ENCODE assay signal across 15 mouse cellular contexts in the genomic region with DNA sequence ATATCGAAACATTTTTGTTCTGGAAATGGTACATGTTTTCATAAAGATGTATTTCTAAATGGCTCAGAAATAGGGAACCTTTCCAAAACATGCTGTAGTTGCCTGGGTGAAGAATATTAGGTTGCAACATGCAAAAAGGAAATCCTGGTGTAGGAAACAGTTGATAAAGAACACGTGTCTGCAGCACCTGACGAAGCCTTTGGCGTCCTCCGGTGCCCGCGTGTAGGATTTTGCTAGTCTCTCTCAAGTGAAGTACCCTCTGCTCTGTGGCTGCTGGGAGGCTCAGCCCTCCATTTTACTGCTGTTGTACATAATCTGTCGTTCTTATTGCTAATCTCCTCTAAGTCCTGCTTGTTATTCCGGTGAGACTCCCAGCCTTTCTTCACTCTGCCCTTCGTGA.
A peak's percentile ranks its signal among the peaks of the same experiment; 100 is the strongest.
DNase-seq lines count a peak whose midpoint lies in the region; ATAC-seq and TF ChIP-seq lines count a peak whose summit lies in the region.
"Had no signal": no experiment of that assay in that cellular context is flagged by ENCODE, and none has a peak within 500 bp of the region (broad histone marks: within the 10 kb centered on the region; RNA-seq: fewer than 3 reads in every experiment).

No protein-coding gene starts in this region.

- ATAC-seq in hindbrain, postnatal 0 days, result 0 out of 2 replicates have a peak, but pooled peaks have one; percentile 38
- ATAC-seq in forebrain, embryonic 16.5 days, result no peak
- peak; percentile 56; the same call in 1 of the 2 replicates for ATAC-seq in midbrain, embryonic 16.5 days

- 0 out of 2 replicates have a peak overlapping the region, but pooled peaks have one; percentile 23 for H3K4me2 ChIP-seq in hindbrain, postnatal 0 days (ENCODE audit: low read depth, low read length)
- peak overlapping the region; percentile 25 for H3K4me2 ChIP-seq in forebrain, embryonic 16.5 days (ENCODE audit: low read length)
- peak overlapping the region; percentile 47 for H3K4me2 ChIP-seq in midbrain, embryonic 16.5 days (ENCODE audit: low read length)

- no peaks in the 10 kb centered on the region for H3K27me3 ChIP-seq in hindbrain, postnatal 0 days (ENCODE audit: insufficient read depth, low read length)
- no peaks in the 10 kb centered on the region for H3K27me3 ChIP-seq in hindbrain, embryonic 10.5 days (ENCODE audit: insufficient read depth, poor library complexity, severe bottlenecking)
- no peaks in the 10 kb centered on the region for H3K27me3 ChIP-seq in forebrain, embryonic 16.5 days (replicated peaks; ENCODE audit: control insufficient read depth, insufficient read depth, low read length)
- H3K27me3 ChIP-seq in midbrain, embryonic 16.5 days (ENCODE audit: control insufficient read depth, insufficient read depth, low read depth, low read length), result no peaks in the 10 kb centered on the region
- no peaks in the 10 kb centered on the region for H3K27me3 ChIP-seq in limb, embryonic 10.5 days (ENCODE audit: low read depth, poor library complexity, severe bottlenecking)

- H3K27ac ChIP-seq in hindbrain, postnatal 0 days, result no peak overlapping the region
- H3K27ac ChIP-seq in hindbrain, embryonic 10.5 days, result no peak overlapping the region
- H3K27ac ChIP-seq in forebrain, embryonic 16.5 days (ENCODE audit: low read length), result 0 out of 2 replicates have a peak overlapping the region, but pooled peaks have one; percentile 56
- 0 out of 2 replicates have a peak overlapping the region, but pooled peaks have one; percentile 4 for H3K27ac ChIP-seq in midbrain, embryonic 16.5 days (ENCODE audit: low read length)
- no peak overlapping the region for H3K27ac ChIP-seq in limb, embryonic 10.5 days

- H3K4me1 ChIP-seq in hindbrain, postnatal 0 days (ENCODE audit: insufficient read depth, low read length), result no peaks in the 10 kb centered on the region; the same call in 1 of the 2 replicates
- H3K4me1 ChIP-seq in hindbrain, embryonic 10.5 days (replicated peaks), result 0 out of 2 replicates have a peak, but pooled peaks cover 7% of the 10 kb centered on the region
- peaks cover 16% of the 10 kb centered on the region for H3K4me1 ChIP-seq in forebrain, embryonic 16.5 days (replicated peaks; ENCODE audit: control insufficient read depth, insufficient read depth, low read length)
- H3K4me1 ChIP-seq in midbrain, embryonic 16.5 days (ENCODE audit: control insufficient read depth, insufficient read depth, low read length), result peaks cover 13% of the 10 kb centered on the region; the same call in 1 of the 2 replicates
- no peaks in the 10 kb centered on the region for H3K4me1 ChIP-seq in limb, embryonic 10.5 days

- no peaks in the 10 kb centered on the region for H3K36me3 ChIP-seq in hindbrain, postnatal 0 days (ENCODE audit: insufficient read depth, low read length)
- H3K36me3 ChIP-seq in hindbrain, embryonic 10.5 days, result no peaks in the 10 kb centered on the region
- H3K36me3 ChIP-seq in forebrain, embryonic 16.5 days (ENCODE audit: control insufficient read depth, insufficient read depth), result no peaks in the 10 kb centered on the region
- no peaks in the 10 kb centered on the region for H3K36me3 ChIP-seq in midbrain, embryonic 16.5 days (ENCODE audit: control insufficient read depth, insufficient read depth, low read length)
- no peaks in the 10 kb centered on the region for H3K36me3 ChIP-seq in limb, embryonic 10.5 days

- no peak overlapping the region for H3K9ac ChIP-seq in hindbrain, postnatal 0 days (replicated peaks; ENCODE audit: low read length)
- H3K9ac ChIP-seq in forebrain, embryonic 16.5 days (replicated peaks; ENCODE audit: low read depth, low read length), result no peak overlapping the region
- H3K9ac ChIP-seq in midbrain, embryonic 16.5 days (ENCODE audit: low read depth, low read length), result 0 out of 2 replicates have a peak overlapping the region, but pooled peaks have one; percentile 22

- H3K9me3 ChIP-seq in hindbrain, postnatal 0 days (ENCODE audit: low read length), result no peaks in the 10 kb centered on the region
- H3K9me3 ChIP-seq in hindbrain, embryonic 10.5 days, result no peaks in the 10 kb centered on the region
- no peaks in the 10 kb centered on the region for H3K9me3 ChIP-seq in forebrain, embryonic 16.5 days (ENCODE audit: control insufficient read depth, low read length)
- no peaks in the 10 kb centered on the region for H3K9me3 ChIP-seq in midbrain, embryonic 16.5 days (replicated peaks; ENCODE audit: control insufficient read depth, low read length, poor library complexity, severe bottlenecking)
- H3K9me3 ChIP-seq in limb, embryonic 10.5 days (replicated peaks), result no peaks in the 10 kb centered on the region

- peak; percentile 34 for DNase-seq in hindbrain, postnatal 0 days (ENCODE audit: low spot score)
- DNase-seq in hindbrain, embryonic 10.5 days (ENCODE audit: low spot score), result no peak
- peak; percentile 74 for DNase-seq in NIH3T3 (ENCODE audit: low read depth)
- no peak for DNase-seq in frontal cortex, postnatal 36 days (ENCODE audit: low spot score in 2 of 2)
- DNase-seq in limb, embryonic 10.5 days (ENCODE audit: low spot score), result no peak
- no peak for DNase-seq in ovary, postnatal 10 days (ENCODE audit: low spot score)
- DNase-seq: cerebellum, postnatal 36 days; heart, adult 18-20 months; heart, postnatal 36 days; kidney, adult 18-20 months; layer of hippocampus, adult 9-11 months; left cerebral cortex, postnatal 4 days; right cerebral cortex, postnatal 4 days had no signal

- no peak for TF ChIP-seq CTCF in hindbrain, postnatal 0 days (IDR thresholded peaks at IDR 0.05; ENCODE audit: low read depth)

- H3K4me3 ChIP-seq in hindbrain, postnatal 0 days (ENCODE audit: low read length), result no peak overlapping the region
- no peak overlapping the region for H3K4me3 ChIP-seq in hindbrain, embryonic 10.5 days
- H3K4me3 ChIP-seq in forebrain, embryonic 16.5 days (replicated peaks; ENCODE audit: low read length), result no peak overlapping the region
- peak overlapping the region; percentile 26 for H3K4me3 ChIP-seq in midbrain, embryonic 16.5 days (ENCODE audit: low read depth, low read length)
- no peak overlapping the region for H3K4me3 ChIP-seq in limb, embryonic 10.5 days

- 53% methylated on average over 10 of the region's 10 CpGs for WGBS in hindbrain, postnatal 0 days
- 82% methylated on average over 10 of the region's 10 CpGs for WGBS in hindbrain, embryonic 10.5 days
- 33% methylated on average over 10 of the region's 10 CpGs for WGBS in forebrain, embryonic 16.5 days
- WGBS in midbrain, embryonic 16.5 days, result 21% methylated on average over 10 of the region's 10 CpGs
- 88% methylated on average over 10 of the region's 10 CpGs for WGBS in limb, embryonic 10.5 days

Comparison
In these comparisons a context has a peak if more than half of its experiments do, and no peak if none do; other contexts are left out.
1. DNase-seq: peak in hindbrain, postnatal 0 days (single experiment) and NIH3T3 (single experiment); none in hindbrain, embryonic 10.5 days (single experiment), frontal cortex, postnatal 36 days (0 of 2), limb, embryonic 10.5 days (single experiment) and ovary, postnatal 10 days (single experiment).
2. H3K27ac ChIP-seq: peak in forebrain, embryonic 16.5 days (single experiment) and midbrain, embryonic 16.5 days (single experiment); none in hindbrain, postnatal 0 days (single experiment), hindbrain, embryonic 10.5 days (single experiment) and limb, embryonic 10.5 days (single experiment).
3. Peak in every context shown above with its lines, with median percentiles within 50 percentile points of each other: H3K4me2 ChIP-seq.